Mouse (Mus musculus) thymus, adult 2 months (tissue): ENCODE data around the gene Mrps2. TPM values are rescaled to one million over a fixed set of nuclear protein-coding genes. Genes with fewer than 3 reads are reported as not detected.

Experiments
- DNase-seq: peaks from one replicate; pipeline ENCODE4 v3.0.0; 2021
- H3K27ac ChIP-seq: fragments of 200-500 bp; 2 replicates; pipeline ENCODE4 v1.5.1; 2012; ENCODE audit warnings: low read length, control low read depth; ENCODE audit not compliant: control insufficient read depth, insufficient read depth
- H3K27me3 ChIP-seq: fragments of 200-500 bp; 2 replicates; pipeline ENCODE4 v1.6.1; 2012; ENCODE audit warnings: mild to moderate bottlenecking, low read length, moderate library complexity, mixed read lengths; ENCODE audit not compliant: control insufficient read depth, insufficient read depth
- H3K36me3 ChIP-seq: fragments of 200-500 bp; 2 replicates; pipeline ENCODE4 v1.6.1; 2012; ENCODE audit warnings: mild to moderate bottlenecking, low read length, moderate library complexity; ENCODE audit not compliant: control insufficient read depth, insufficient read depth
- H3K4me1 ChIP-seq: fragments of 200-500 bp; replicated peaks from 2 replicates; pipeline ENCODE4 v1.6.1; 2012; ENCODE audit warnings: low read length; ENCODE audit not compliant: control insufficient read depth, insufficient read depth
- H3K4me3 ChIP-seq: fragments of 200-500 bp; 2 replicates; pipeline ENCODE4 v1.5.1; 2012; ENCODE audit warnings: mild to moderate bottlenecking, low read length, control low read depth, moderate library complexity; ENCODE audit not compliant: control insufficient read depth, insufficient read depth
- CTCF ChIP-seq: fragments of 200-500 bp; IDR thresholded peaks from 2 replicates; pipeline ENCODE4 v1.5.1; 2012; ENCODE audit warnings: mild to moderate bottlenecking, control low read depth, low read length, moderate library complexity, borderline replicate concordance; ENCODE audit not compliant: control insufficient read depth, poor library complexity, insufficient read depth; ENCODE audit errors: extremely low read depth
- POLR2A ChIP-seq: fragments of 200-500 bp; IDR thresholded peaks from 2 replicates; pipeline ENCODE4 v1.6.1; 2012; ENCODE audit warnings: mild to moderate bottlenecking, low read length, control low read depth, moderate library complexity; ENCODE audit not compliant: control insufficient read depth, poor library complexity, insufficient read depth; ENCODE audit errors: extremely low read depth
- WGBS: fragments of 180-500 bp; shearing (Covaris S2); methylation state at CpG from one replicate; pipeline ENCODE4 v1.1.7; 2018; 5-methylcytosine and 5-hydroxymethylcytosine counted together
- polyA plus RNA-seq: library from polyadenylated mRNA; depleted of rRNA; stranded (reverse); fragments of >200 nt; gene quantifications from 2 replicates; pipeline ENCODE4 v1.2.3, GENCODE M21; 2012

The Mrps2 gene
- polyA plus RNA-seq, 1 experiment, result 50.7 TPM

GRCm38 (mm10) chr2:28495207-28495756, 27.4 kb downstream of the Mrps2 start:
- WGBS, result 68% methylated on average over 14 of the region's 14 CpGs
- Histone ChIP-seq H3K36me3 (no peaks in the 10 kb centered on the region), H3K4me3 (no peak overlapping the region), H3K4me1 (no peaks in the 10 kb centered on the region), H3K27ac (no peak overlapping the region), H3K27me3 (no peaks in the 10 kb centered on the region)
- TF ChIP-seq POLR2A (no peak), CTCF (no peak)
- DNase-seq, result no peak

- Histone ChIP-seq H3K27me3 (no peaks in the 10 kb centered on the region), H3K27ac (no peak overlapping the region), H3K4me1 (no peaks in the 10 kb centered on the region), H3K36me3 (no peaks in the 10 kb centered on the region), H3K4me3 (no peak overlapping the region)
- TF ChIP-seq CTCF (no peak), POLR2A (no peak)
- DNase-seq, result no peak
- 88% methylated on average over 16 of the region's 16 CpGs for WGBS
These were observed 28.1 kb downstream of the Mrps2 start for GRCm38 (mm10) chr2:28495801-28496595.

GRCm38 (mm10) chr2:28496671-28497070, 28.8 kb downstream of the Mrps2 start, which contains the start of gene Gbgt1:
Gene Gbgt1, plus strand, starts transcription at chr2:28496891.
- Histone ChIP-seq H3K4me1 (no peaks in the 10 kb centered on the region), H3K27me3 (no peaks in the 10 kb centered on the region), H3K4me3 (no peak within 1 kb of the TSS), H3K27ac (no peak within 1 kb of the TSS), H3K36me3 (no peaks in the 10 kb centered on the region)
- no peak for DNase-seq
- WGBS, result 95% methylated on average over 5 of the region's 5 CpGs
- TF ChIP-seq POLR2A (no peak), CTCF (no peak)

- TF ChIP-seq POLR2A (no peak), CTCF (no peak)
- DNase-seq, result no peak
- Histone ChIP-seq H3K4me1 (no peaks in the 10 kb centered on the region), H3K36me3 (no peaks in the 10 kb centered on the region), H3K27ac (no peak overlapping the region), H3K27me3 (no peaks in the 10 kb centered on the region), H3K4me3 (no peak overlapping the region)
- WGBS, result 93% methylated on average over 5 of the region's 5 CpGs
These were observed 29.7 kb downstream of the Mrps2 start for GRCm38 (mm10) chr2:28497561-28497960.

GRCm38 (mm10) chr2:28498431-28498830, 30.6 kb downstream of the Mrps2 start:
- no peaks in the 10 kb centered on the region for H3K27me3 ChIP-seq
- TF ChIP-seq POLR2A, result no peak
- TF ChIP-seq CTCF, result no peak
- no peak overlapping the region for H3K4me3 ChIP-seq
- H3K27ac ChIP-seq, result no peak overlapping the region
- WGBS, result 44% methylated on average over 4 of the region's 4 CpGs
- H3K4me1 ChIP-seq, result no peaks in the 10 kb centered on the region
- DNase-seq, result no peak
- H3K36me3 ChIP-seq, result no peaks in the 10 kb centered on the region

GRCm38 (mm10) chr2:28502987-28503386, 35.1 kb downstream of the Mrps2 start:
- WGBS, result 77% methylated on average over 10 of the region's 10 CpGs
- H3K27ac ChIP-seq, result no peak overlapping the region
- no peak overlapping the region for H3K4me3 ChIP-seq
- DNase-seq, result no peak
- no peaks in the 10 kb centered on the region for H3K36me3 ChIP-seq
- no peaks in the 10 kb centered on the region for H3K4me1 ChIP-seq
- TF ChIP-seq CTCF (no peak), POLR2A (no peak)
- H3K27me3 ChIP-seq, result no peaks in the 10 kb centered on the region
